In genomic region chr1:44229044-44229443, GRCm38 (mm10) we compare ENCODE assay signal across 9 mouse cellular contexts. TPM values are rescaled to one million over a fixed set of nuclear protein-coding genes. Genes with fewer than 3 reads are reported as not detected.
A peak's percentile ranks its signal among the peaks of the same experiment; 100 is the strongest.
DNase-seq lines count a peak whose midpoint lies in the region; ATAC-seq and TF ChIP-seq lines count a peak whose summit lies in the region.
"Had no signal": no experiment of that assay in that cellular context is flagged by ENCODE, and none has a peak within 500 bp of the region (broad histone marks: within the 10 kb centered on the region; RNA-seq: fewer than 3 reads in every experiment).

No protein-coding gene starts in this region.

- H3K4me2 ChIP-seq in heart, embryonic 12.5 days: no peak overlapping the region
- no peak overlapping the region for H3K4me2 ChIP-seq in embryonic facial prominence, embryonic 14.5 days (ENCODE audit: low read depth, low read length)
- H3K4me2 ChIP-seq in hindbrain, embryonic 16.5 days (ENCODE audit: low read length): no peak overlapping the region

- no peaks in the 10 kb centered on the region for H3K27me3 ChIP-seq in heart, embryonic 12.5 days (replicated peaks)
- no peaks in the 10 kb centered on the region for H3K27me3 ChIP-seq in MEL (ENCODE audit: control insufficient read depth in 1 of 2, insufficient read depth in 2 of 2, low read length in 2 of 2)
- H3K27me3 ChIP-seq in embryonic facial prominence, embryonic 14.5 days (replicated peaks; ENCODE audit: control insufficient read depth, insufficient read depth, low read length): no peaks in the 10 kb centered on the region
- no peaks in the 10 kb centered on the region for H3K27me3 ChIP-seq in hindbrain, embryonic 16.5 days (replicated peaks; ENCODE audit: control insufficient read depth, insufficient read depth, low read length)

- TF ChIP-seq RAD21 in MEL (IDR thresholded peaks at IDR 0.05; ENCODE audit: low read depth, low read length): peak; percentile 52

- WGBS in heart, embryonic 12.5 days: 58% methylated on average over 2 of the region's 2 CpGs
- WGBS in embryonic facial prominence, embryonic 14.5 days: 37% methylated on average over 2 of the region's 2 CpGs
- WGBS in hindbrain, embryonic 16.5 days: 56% methylated on average over 2 of the region's 2 CpGs

- H3K9ac ChIP-seq in heart, embryonic 12.5 days: no peak overlapping the region
- no peak overlapping the region for H3K9ac ChIP-seq in MEL (ENCODE audit: control insufficient read depth, low read depth, low read length, poor library complexity, severe bottlenecking)
- H3K9ac ChIP-seq in embryonic facial prominence, embryonic 14.5 days (ENCODE audit: low read depth, low read length): no peak overlapping the region
- H3K9ac ChIP-seq in hindbrain, embryonic 16.5 days (ENCODE audit: low read depth, low read length): no peak overlapping the region

- intact Hi-C loops in left cerebral cortex, postnatal 4 days (cut with DNase I): loop anchor here (2.0 to 5.0 kb wide), 2 partner anchors 512 to 1538 kb away; no protein-coding TSS in a partner anchor

- TF ChIP-seq CTCF in MEL (IDR thresholded peaks at IDR 0.05 in 2 of 3, conservative IDR thresholded peaks at IDR 0.05 in 1 of 3; ENCODE audit: control insufficient read depth in 1 of 3, insufficient read depth in 1 of 3, low read depth in 2 of 3, low read length in 3 of 3, poor library complexity in 1 of 3, severe bottlenecking in 1 of 3): peak in 1 of 3 experiments; percentile 42; a peak in 2 of 6 replicates

- H3K9me3 ChIP-seq in heart, embryonic 12.5 days (replicated peaks): no peaks in the 10 kb centered on the region
- no peaks in the 10 kb centered on the region for H3K9me3 ChIP-seq in MEL (replicated peaks; ENCODE audit: insufficient read depth, low read length)
- peaks cover 11% of the 10 kb centered on the region for H3K9me3 ChIP-seq in embryonic facial prominence, embryonic 14.5 days (ENCODE audit: control insufficient read depth, low read length)
- no peaks in the 10 kb centered on the region for H3K9me3 ChIP-seq in hindbrain, embryonic 16.5 days (ENCODE audit: control insufficient read depth, low read length)

- no peaks in the 10 kb centered on the region for H3K4me1 ChIP-seq in heart, embryonic 12.5 days (replicated peaks)
- no peaks in the 10 kb centered on the region for H3K4me1 ChIP-seq in MEL (ENCODE audit: control insufficient read depth in 1 of 2, insufficient read depth in 2 of 2, low read length in 2 of 2)
- H3K4me1 ChIP-seq in embryonic facial prominence, embryonic 14.5 days (ENCODE audit: control insufficient read depth, insufficient read depth, low read length): no peaks in the 10 kb centered on the region
- H3K4me1 ChIP-seq in hindbrain, embryonic 16.5 days (ENCODE audit: control insufficient read depth, insufficient read depth, low read depth, low read length): no peaks in the 10 kb centered on the region

- no peak for TF ChIP-seq POLR2A in MEL (IDR thresholded peaks at IDR 0.05; ENCODE audit: control insufficient read depth in 1 of 2, insufficient read depth in 1 of 2, low read depth in 1 of 2, low read length in 2 of 2, poor library complexity in 1 of 2)

- H3K79me2 ChIP-seq in MEL (ENCODE audit: control insufficient read depth, insufficient read depth, low read length, poor library complexity): no peaks in the 10 kb centered on the region

- ATAC-seq in heart, embryonic 12.5 days (ENCODE audit: insufficient number of reproducible peaks, low FRiP score): no peak
- peak; percentile 55; the same call in 1 of the 2 replicates for ATAC-seq in embryonic facial prominence, embryonic 14.5 days (ENCODE audit: low read depth)
- ATAC-seq in hindbrain, embryonic 16.5 days: peak; percentile 92
- ATAC-seq in megakaryocyte, adult 5-6 weeks (ENCODE audit: poor library complexity, severe bottlenecking): no peak

- TF ChIP-seq EP300 in MEL (IDR thresholded peaks at IDR 0.05; ENCODE audit: low read depth in 1 of 2, low read length in 2 of 2): no peak

- no peaks in the 10 kb centered on the region for H3K36me3 ChIP-seq in heart, embryonic 12.5 days
- H3K36me3 ChIP-seq in MEL (ENCODE audit: control insufficient read depth in 1 of 2, insufficient read depth in 2 of 2, low read length in 2 of 2): no peaks in the 10 kb centered on the region
- no peaks in the 10 kb centered on the region for H3K36me3 ChIP-seq in embryonic facial prominence, embryonic 14.5 days (ENCODE audit: control insufficient read depth, insufficient read depth, low read length)
- H3K36me3 ChIP-seq in hindbrain, embryonic 16.5 days (ENCODE audit: control insufficient read depth, insufficient read depth, low read length): no peaks in the 10 kb centered on the region

- H3K4me3 ChIP-seq in heart, embryonic 12.5 days: no peak overlapping the region
- H3K4me3 ChIP-seq in MEL (ENCODE audit: control insufficient read depth in 1 of 2, insufficient read depth in 1 of 2, low read depth in 2 of 2, low read length in 2 of 2): no peak overlapping the region
- no peak overlapping the region for H3K4me3 ChIP-seq in embryonic facial prominence, embryonic 14.5 days (ENCODE audit: low read depth, low read length)
- H3K4me3 ChIP-seq in hindbrain, embryonic 16.5 days (ENCODE audit: low read length): no peak overlapping the region

- H3K27ac ChIP-seq in heart, embryonic 12.5 days (ENCODE audit: poor library complexity, severe bottlenecking): no peak overlapping the region
- no peak overlapping the region for H3K27ac ChIP-seq in MEL (ENCODE audit: control insufficient read depth, low read depth, low read length)
- no peak overlapping the region for H3K27ac ChIP-seq in embryonic facial prominence, embryonic 14.5 days (replicated peaks; ENCODE audit: low read depth, low read length)
- no peak overlapping the region for H3K27ac ChIP-seq in hindbrain, embryonic 16.5 days (ENCODE audit: low read depth, low read length)

- DNase-seq in heart, adult 11 months: peak; percentile 82
- peak; percentile 27 for DNase-seq in MEL (ENCODE audit: low read depth, low spot score)
- peak; percentile 71 for DNase-seq in embryonic facial prominence, embryonic 14.5 days (ENCODE audit: low spot score)
- DNase-seq in left cerebral cortex, postnatal 4 days: peak; percentile 18
- DNase-seq in right cerebral cortex, postnatal 10 days (ENCODE audit: low spot score in 2 of 2): peak; percentile 68 to 74

TF ChIP-seq in MEL, 35 proteins besides CTCF, POLR2A, EP300 and RAD21:
- TF ChIP-seq GATA1 (IDR thresholded peaks at IDR 0.05; ENCODE audit: low read depth, low read length) (no peak), SMC3 (IDR thresholded peaks at IDR 0.05; ENCODE audit: low read depth, low read length) (peak; percentile 40), ELF1 (IDR thresholded peaks at IDR 0.05; ENCODE audit: low read depth, low read length) (no peak), ZC3H11A (IDR thresholded peaks at IDR 0.05; ENCODE audit: low read depth, low read length) (0 out of 2 replicates have a peak, but pooled peaks have one; percentile 22)

RNA-seq across cellular contexts. Expression of gene Mettl21e, which starts 10.3 kb away (rescaled TPM):
- polyA plus RNA-seq in heart, embryonic 12.5 days (2016; fragmentation: Nextera tagmentation; extraction: Ambion mirVana): not detected in 2 replicates
- total RNA-seq in MEL (2012; rRNA removed): not detected in 2 replicates
- not detected for polyA plus RNA-seq in MEL (2012; ENCODE audit: insufficient read depth in 1 of 2, insufficient read length in 2 of 2, low read depth in 1 of 2, low replicate concordance in 2 of 2, missing spikeins in 1 of 2)
- 0.38 and 1.8 TPM in 2 replicates for polyA plus RNA-seq in embryonic facial prominence, embryonic 14.5 days (2014; fragmentation: Nextera tagmentation; extraction: Ambion mirVana)
- 0.19 TPM in 1 of 2 replicates, not detected in the other for polyA plus RNA-seq in hindbrain, embryonic 16.5 days (2015; fragmentation: Nextera tagmentation; extraction: Ambion mirVana)
- total RNA-seq in left cerebral cortex, postnatal 4 days (2021): not detected
- total RNA-seq in megakaryocyte, adult 5-6 weeks (2015): not detected in 2 replicates
- total RNA-seq in megakaryocyte, adult 5-6 weeks (2017): not detected in 2 replicates
- polyA plus RNA-seq: gonadal fat pad, adult 2 months had no signal

Comparison
In these comparisons a context has a peak if more than half of its experiments do, and no peak if none do; other contexts are left out.
1. DNase-seq: peak in every context shown above with its lines; median percentile 82 in heart, adult 11 months; 71 in embryonic facial prominence, embryonic 14.5 days; 71 in right cerebral cortex, postnatal 10 days; 27 in MEL; 18 in left cerebral cortex, postnatal 4 days.
2. ATAC-seq: peak in embryonic facial prominence, embryonic 14.5 days (single experiment) and hindbrain, embryonic 16.5 days (single experiment); none in heart, embryonic 12.5 days (single experiment) and megakaryocyte, adult 5-6 weeks (single experiment).